ENCODE assay signal across 10 mouse cellular contexts in the genomic region with DNA sequence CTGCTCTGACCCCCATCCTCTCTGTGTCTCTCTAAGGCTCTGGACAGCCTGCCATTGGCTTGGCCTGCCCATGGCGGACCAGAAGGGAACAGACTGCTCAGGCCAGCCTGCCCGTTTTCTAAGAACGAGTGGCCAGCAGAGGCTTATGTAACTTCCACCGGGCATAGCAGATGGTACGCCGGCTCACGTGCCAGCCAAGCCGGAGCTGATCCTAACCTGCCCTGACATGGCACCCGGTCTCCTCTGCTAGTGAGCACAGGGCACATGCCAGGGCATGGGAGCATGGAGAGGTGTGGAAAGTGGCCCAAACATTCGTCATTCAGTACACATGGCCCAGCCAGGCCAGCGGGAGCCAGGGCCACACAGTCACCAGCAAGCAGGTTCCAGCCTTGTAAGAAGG. TPM values are rescaled to one million over a fixed set of nuclear protein-coding genes. Genes with fewer than 3 reads are reported as not detected.
DNase-seq lines count a peak whose midpoint lies in the region; ATAC-seq and TF ChIP-seq lines count a peak whose summit lies in the region.
"Had no signal": no experiment of that assay in that cellular context is flagged by ENCODE, and none has a peak within 500 bp of the region (broad histone marks: within the 10 kb centered on the region; RNA-seq: fewer than 3 reads in every experiment).

No protein-coding gene starts in this region.

- peaks cover 43% of the 10 kb centered on the region for H3K4me1 ChIP-seq in intestine, embryonic 14.5 days (replicated peaks; ENCODE audit: control insufficient read depth, insufficient read depth, low read length)
- H3K4me1 ChIP-seq in intestine, postnatal 0 days (replicated peaks; ENCODE audit: control insufficient read depth, insufficient read depth, low read length) = peaks cover 4% of the 10 kb centered on the region; the same call in 1 of the 2 replicates
- peaks cover 100% of the 10 kb centered on the region for H3K4me1 ChIP-seq in heart, embryonic 10.5 days
- peaks cover 20% of the 10 kb centered on the region for H3K4me1 ChIP-seq in forebrain, embryonic 16.5 days (replicated peaks; ENCODE audit: control insufficient read depth, insufficient read depth, low read length)
- peaks cover 30% of the 10 kb centered on the region; the same call in 1 of the 2 replicates for H3K4me1 ChIP-seq in liver, embryonic 12.5 days

- no peak for TF ChIP-seq CTCF in intestine, postnatal 0 days (IDR thresholded peaks at IDR 0.05; ENCODE audit: low read depth)

- no peak for DNase-seq in intestine, embryonic 14.5 days (ENCODE audit: low spot score)
- DNase-seq in urinary bladder, postnatal 14 days (ENCODE audit: low spot score) = peak; percentile 43
- DNase-seq in urinary bladder, postnatal 25 days (ENCODE audit: low spot score) = no peak
- no peak for DNase-seq in heart, embryonic 10.5 days (ENCODE audit: low spot score)
- DNase-seq in urinary bladder, postnatal 36 days (ENCODE audit: low spot score in 2 of 2) = peak; percentile 69 to 82
- DNase-seq: adrenal gland, postnatal 10 days had no signal

- no peak overlapping the region for H3K4me2 ChIP-seq in intestine, embryonic 14.5 days (ENCODE audit: low read length)
- no peak overlapping the region for H3K4me2 ChIP-seq in intestine, postnatal 0 days (replicated peaks; ENCODE audit: low read depth)
- no peak overlapping the region for H3K4me2 ChIP-seq in forebrain, embryonic 16.5 days (ENCODE audit: low read length)
- H3K4me2 ChIP-seq in liver, embryonic 12.5 days = no peak overlapping the region
- H3K4me2 ChIP-seq: embryonic facial prominence, embryonic 13.5 days had no signal

- no peak overlapping the region for H3K9ac ChIP-seq in intestine, embryonic 14.5 days (ENCODE audit: low read length)
- H3K9ac ChIP-seq in intestine, postnatal 0 days (ENCODE audit: low read depth, low read length) = no peak overlapping the region
- no peak overlapping the region for H3K9ac ChIP-seq in forebrain, embryonic 16.5 days (replicated peaks; ENCODE audit: low read depth, low read length)
- no peak overlapping the region for H3K9ac ChIP-seq in liver, embryonic 12.5 days
- H3K9ac ChIP-seq: embryonic facial prominence, embryonic 13.5 days had no signal

- ATAC-seq in intestine, embryonic 14.5 days (replicated peaks; ENCODE audit: low FRiP score, low TSS enrichment, low read depth) = no peak
- no peak for ATAC-seq in intestine, postnatal 0 days
- ATAC-seq in forebrain, embryonic 16.5 days = no peak
- no peak for ATAC-seq in liver, embryonic 12.5 days

- H3K27me3 ChIP-seq in intestine, embryonic 14.5 days (replicated peaks; ENCODE audit: control insufficient read depth, insufficient read depth, low read length) = no peaks in the 10 kb centered on the region
- no peaks in the 10 kb centered on the region for H3K27me3 ChIP-seq in intestine, postnatal 0 days (replicated peaks; ENCODE audit: control insufficient read depth, insufficient read depth, low read length)
- H3K27me3 ChIP-seq in heart, embryonic 10.5 days (ENCODE audit: insufficient read depth, poor library complexity, severe bottlenecking) = no peaks in the 10 kb centered on the region
- H3K27me3 ChIP-seq in forebrain, embryonic 16.5 days (replicated peaks; ENCODE audit: control insufficient read depth, insufficient read depth, low read length) = no peaks in the 10 kb centered on the region
- H3K27me3 ChIP-seq in liver, embryonic 12.5 days (replicated peaks) = peaks cover 34% of the 10 kb centered on the region

- H3K36me3 ChIP-seq in intestine, embryonic 14.5 days (ENCODE audit: control insufficient read depth, insufficient read depth, low read length) = no peaks in the 10 kb centered on the region
- no peaks in the 10 kb centered on the region for H3K36me3 ChIP-seq in intestine, postnatal 0 days (ENCODE audit: control insufficient read depth, insufficient read depth)
- H3K36me3 ChIP-seq in heart, embryonic 10.5 days = no peaks in the 10 kb centered on the region
- no peaks in the 10 kb centered on the region for H3K36me3 ChIP-seq in forebrain, embryonic 16.5 days (ENCODE audit: control insufficient read depth, insufficient read depth)
- H3K36me3 ChIP-seq in liver, embryonic 12.5 days = no peaks in the 10 kb centered on the region
- H3K36me3 ChIP-seq: embryonic facial prominence, embryonic 13.5 days had no signal

- H3K4me3 ChIP-seq in intestine, embryonic 14.5 days (ENCODE audit: low read depth, low read length) = no peak overlapping the region
- no peak overlapping the region for H3K4me3 ChIP-seq in intestine, postnatal 0 days (ENCODE audit: low read depth, low read length)
- H3K4me3 ChIP-seq in heart, embryonic 10.5 days = no peak overlapping the region
- H3K4me3 ChIP-seq in forebrain, embryonic 16.5 days (replicated peaks; ENCODE audit: low read length) = no peak overlapping the region
- no peak overlapping the region for H3K4me3 ChIP-seq in liver, embryonic 12.5 days
- H3K4me3 ChIP-seq: embryonic facial prominence, embryonic 13.5 days had no signal

- 90% methylated on average over 11 of the region's 11 CpGs for WGBS in intestine, embryonic 14.5 days
- WGBS in intestine, postnatal 0 days = 96% methylated on average over 11 of the region's 11 CpGs
- WGBS in heart, embryonic 10.5 days = 80% methylated on average over 11 of the region's 11 CpGs
- WGBS in forebrain, embryonic 16.5 days = 80% methylated on average over 11 of the region's 11 CpGs
- 78% methylated on average over 11 of the region's 11 CpGs for WGBS in liver, embryonic 12.5 days (ENCODE audit: insufficient replicate concordance)

- H3K27ac ChIP-seq in intestine, embryonic 14.5 days (ENCODE audit: low read depth) = 0 out of 2 replicates have a peak overlapping the region, but pooled peaks have one; percentile 30
- no peak overlapping the region for H3K27ac ChIP-seq in intestine, postnatal 0 days (ENCODE audit: low read depth, low read length)
- H3K27ac ChIP-seq in heart, embryonic 10.5 days = peak overlapping the region; percentile 98
- no peak overlapping the region for H3K27ac ChIP-seq in forebrain, embryonic 16.5 days (ENCODE audit: low read length)
- no peak overlapping the region for H3K27ac ChIP-seq in liver, embryonic 12.5 days
- H3K27ac ChIP-seq: embryonic facial prominence, embryonic 13.5 days had no signal

- H3K9me3 ChIP-seq in intestine, embryonic 14.5 days (ENCODE audit: control insufficient read depth, low read length) = no peaks in the 10 kb centered on the region
- no peaks in the 10 kb centered on the region for H3K9me3 ChIP-seq in intestine, postnatal 0 days (ENCODE audit: control insufficient read depth)
- no peaks in the 10 kb centered on the region for H3K9me3 ChIP-seq in heart, embryonic 10.5 days
- no peaks in the 10 kb centered on the region for H3K9me3 ChIP-seq in forebrain, embryonic 16.5 days (ENCODE audit: control insufficient read depth, low read length)
- no peaks in the 10 kb centered on the region for H3K9me3 ChIP-seq in liver, embryonic 12.5 days (replicated peaks)
- H3K9me3 ChIP-seq: embryonic facial prominence, embryonic 13.5 days had no signal

RNA-seq across cellular contexts. Expression of a gene that starts 10.8 kb away (rescaled TPM):
- polyA plus RNA-seq in intestine, embryonic 14.5 days (2014; fragmentation: Nextera tagmentation; extraction: Ambion mirVana) = 5.0 and 5.2 TPM in 2 replicates
- polyA plus RNA-seq in intestine, postnatal 0 days (2015; fragmentation: Nextera tagmentation; extraction: Ambion mirVana) = 2.5 and 2.6 TPM in 2 replicates
- polyA plus RNA-seq in heart, embryonic 10.5 days (2016; fragmentation: Nextera tagmentation; extraction: Ambion mirVana) = 17.9 and 18.8 TPM in 2 replicates
- 2.2 and 2.6 TPM in 2 replicates for polyA plus RNA-seq in forebrain, embryonic 16.5 days (2015; fragmentation: Nextera tagmentation; extraction: Ambion mirVana)
- 1.3 and 1.4 TPM in 2 replicates for polyA plus RNA-seq in liver, embryonic 12.5 days (2016; fragmentation: Nextera tagmentation; extraction: Ambion mirVana)

Comparison
In these comparisons a context has a peak if more than half of its experiments do, and no peak if none do; other contexts are left out.
1. DNase-seq: peak in urinary bladder, postnatal 14 days (single experiment) and urinary bladder, postnatal 36 days (2 of 2); none in intestine, embryonic 14.5 days (single experiment), urinary bladder, postnatal 25 days (single experiment) and heart, embryonic 10.5 days (single experiment).
2. H3K27ac ChIP-seq: peak in intestine, embryonic 14.5 days (single experiment) and heart, embryonic 10.5 days (single experiment); none in intestine, postnatal 0 days (single experiment), forebrain, embryonic 16.5 days (single experiment) and liver, embryonic 12.5 days (single experiment).